In genomic region chr11:60769322-60769721, GRCm38 (mm10) we compare ENCODE assay signal across 1 mouse cellular context.
TF ChIP-seq lines count a peak whose summit lies in the region.

No protein-coding gene starts in this region.

TF ChIP-seq in CH12.LX, 34 proteins besides CTCF, POLR2A, EP300 and RAD21:
- TF ChIP-seq USF2 (conservative IDR thresholded peaks at IDR 0.05; ENCODE audit: low read depth, low read length) (no peak), CHD2 (IDR thresholded peaks at IDR 0.05; ENCODE audit: low read length) (no peak), HCFC1 (IDR thresholded peaks at IDR 0.05; ENCODE audit: low read depth, low read length) (peak; percentile 43), MAX (IDR thresholded peaks at IDR 0.05; ENCODE audit: low read length) (peak; percentile 40; the same call in 1 of the 2 replicates), MXI1 (IDR thresholded peaks at IDR 0.05; ENCODE audit: low read depth, low read length) (peak; percentile 79), JUND (conservative IDR thresholded peaks at IDR 0.05; ENCODE audit: low read depth, low read length) (no peak), TCF12 (IDR thresholded peaks at IDR 0.05; ENCODE audit: low read depth, low read length) (peak; percentile 44; the same call in 1 of the 2 replicates), IRF4 (IDR thresholded peaks at IDR 0.05; ENCODE audit: low read depth, low read length) (peak; percentile 76), NRF1 (IDR thresholded peaks at IDR 0.05; ENCODE audit: low read depth, low read length) (peak; percentile 11; the same call in 1 of the 2 replicates), TBP (conservative IDR thresholded peaks at IDR 0.05; ENCODE audit: low read depth, low read length) (0 out of 2 replicates have a peak, but pooled peaks have one; percentile 57), GABPA (IDR thresholded peaks at IDR 0.05; ENCODE audit: insufficient replicate concordance, low read depth, low read length) (no peak), NELFE (IDR thresholded peaks at IDR 0.05; ENCODE audit: low read depth, low read length) (no peak), SIN3A (IDR thresholded peaks at IDR 0.05; ENCODE audit: low read length) (peak; percentile 93), MAFK (IDR thresholded peaks at IDR 0.05; ENCODE audit: insufficient replicate concordance, low read length) (peak; percentile 85), JUN (IDR thresholded peaks at IDR 0.05; ENCODE audit: insufficient read depth, low read depth, low read length) (peak; percentile 45), MEF2A (IDR thresholded peaks at IDR 0.05; ENCODE audit: borderline replicate concordance, low read depth, low read length) (peak; percentile 87), MAZ (IDR thresholded peaks at IDR 0.05; ENCODE audit: low read depth, low read length) (0 out of 2 replicates have a peak, but pooled peaks have one; percentile 28), ETS1 (conservative IDR thresholded peaks at IDR 0.05; ENCODE audit: low read depth, low read length) (peak; percentile 89), MYC (IDR thresholded peaks at IDR 0.05; ENCODE audit: low read depth, low read length) (0 out of 2 replicates have a peak, but pooled peaks have one; percentile 26), PAX5 (IDR thresholded peaks at IDR 0.05; ENCODE audit: low read length) (no peak), USF1 (IDR thresholded peaks at IDR 0.05; ENCODE audit: low read depth, low read length) (no peak), CHD1 (IDR thresholded peaks at IDR 0.05; ENCODE audit: low read depth, low read length) (peak; percentile 88), ELF1 (IDR thresholded peaks at IDR 0.05; ENCODE audit: low read depth, low read length) (peak; percentile 42), BHLHE40 (IDR thresholded peaks at IDR 0.05; ENCODE audit: low read depth, low read length) (peak; percentile 69)
